Mouse (Mus musculus) limb, embryonic 14.5 days (tissue): Measurements from ENCODE around the gene Krtap1-3. TPM values are rescaled to one million over a fixed set of nuclear protein-coding genes. Genes with fewer than 3 reads are reported as not detected.

Source experiments
- ATAC-seq: fragments of 200-750 bp; cut with Nextera tagmentation; 2 replicates; pipeline ENCODE4 v1.8.0; 2017; ENCODE audit warnings: low read depth, moderate number of reproducible peaks, moderate TSS enrichment; ENCODE audit not compliant: low FRiP score
- DNase-seq: peaks from one replicate; pipeline ENCODE4 v3.0.0-alpha.2; 2015; ENCODE audit warnings: low spot score
- H3K27ac ChIP-seq: fragments of 300-500 bp; sonication (generic); replicated peaks from 2 replicates; pipeline ENCODE4 v1.5.1; 2014; ENCODE audit warnings: low read depth, mild to moderate bottlenecking, low read length, moderate library complexity, mixed read lengths
- H3K27me3 ChIP-seq: fragments of 300-500 bp; sonication (generic); 2 replicates; pipeline ENCODE4 v1.6.1; 2014; ENCODE audit warnings: low read length, mixed read lengths; ENCODE audit not compliant: control insufficient read depth, insufficient read depth
- H3K36me3 ChIP-seq: fragments of 300-500 bp; sonication (generic); 2 replicates; pipeline ENCODE4 v1.6.1; 2014; ENCODE audit warnings: mild to moderate bottlenecking, low read length, moderate library complexity, mixed read lengths; ENCODE audit not compliant: control insufficient read depth, insufficient read depth
- H3K4me1 ChIP-seq: fragments of 300-500 bp; sonication (generic); 2 replicates; pipeline ENCODE4 v1.6.1; 2014; ENCODE audit warnings: antibody characterized with exemption, low read length, mixed read lengths; ENCODE audit not compliant: control insufficient read depth, insufficient read depth
- H3K4me2 ChIP-seq: fragments of 300-500 bp; sonication (generic); replicated peaks from 2 replicates; pipeline ENCODE4 v1.6.1; 2014; ENCODE audit warnings: low read depth, mild to moderate bottlenecking, low read length, moderate library complexity; ENCODE audit not compliant: severe bottlenecking
- H3K4me3 ChIP-seq: fragments of 300-500 bp; sonication (generic); replicated peaks from 2 replicates; pipeline ENCODE4 v1.5.1; 2014; ENCODE audit warnings: low read length
- H3K9ac ChIP-seq: fragments of 300-500 bp; sonication (generic); 2 replicates; pipeline ENCODE4 v1.6.1; 2014; ENCODE audit warnings: mild to moderate bottlenecking, low read depth, low read length, moderate library complexity; ENCODE audit not compliant: severe bottlenecking
- H3K9me3 ChIP-seq: fragments of 300-500 bp; sonication (generic); 2 replicates; pipeline ENCODE4 v1.6.1; 2016; ENCODE audit warnings: low read length; ENCODE audit not compliant: control insufficient read depth
- POLR2A ChIP-seq: fragments of 200-500 bp; IDR thresholded peaks from 2 replicates; pipeline ENCODE4 v1.8.0; 2012; ENCODE audit warnings: inconsistent platforms, mild to moderate bottlenecking, moderate library complexity, borderline replicate concordance; ENCODE audit not compliant: insufficient read depth, insufficient read length; ENCODE audit errors: extremely low read depth
- polyA plus RNA-seq, 2 experiments: library from polyadenylated mRNA; depleted of rRNA in 1 of 2; stranded (reverse) in 1 of 2; unstranded in 1 of 2; fragments of >200 nt; fragmentation: Nextera tagmentation in 1 of 2; extraction: Ambion mirVana in 1 of 2; gene quantifications; 2 replicates each; pipeline versions ENCODE4 v1.2.1 to v1.2.3; 2012 to 2014

Gene Krtap1-3
- polyA plus RNA-seq, 2 experiments: not detected

GRCm38 (mm10) chr11:99547892-99548291, 43.2 kb downstream of the Krtap1-3 start:
- Histone ChIP-seq H3K27ac (no peak overlapping the region), H3K4me1 (no peaks in the 10 kb centered on the region), H3K4me2 (no peak overlapping the region), H3K9ac (no peak overlapping the region), H3K4me3 (no peak overlapping the region), H3K9me3 (no peaks in the 10 kb centered on the region), H3K27me3 (no peaks in the 10 kb centered on the region), H3K36me3 (no peaks in the 10 kb centered on the region)
- ATAC-seq (no peak), DNase-seq (no peak)
- TF ChIP-seq POLR2A: no peak

Other genes with a start within 250 kb of the Krtap1-3 start
Only the 30 nearest of the 36 such genes appear.
- 131 and 242 TPM in 2 replicates for gene Krt10, start 202.0 kb downstream of the Krtap1-3 start, polyA plus RNA-seq (2012; rRNA removed)
- 119 and 176 TPM in 2 replicates for gene Krt10, start 202.0 kb downstream of the Krtap1-3 start, polyA plus RNA-seq (2014; fragmentation: Nextera tagmentation; extraction: Ambion mirVana)
- gene Krt12, start 169.1 kb downstream of the Krtap1-3 start, polyA plus RNA-seq (2012; rRNA removed): 0.03 TPM in 1 of 2 replicates, not detected in the other
- gene Krt12, start 169.1 kb downstream of the Krtap1-3 start, polyA plus RNA-seq (2014; fragmentation: Nextera tagmentation; extraction: Ambion mirVana): 0.11 TPM in 1 of 2 replicates, not detected in the other
- 0.24 and 0.26 TPM in 2 replicates for gene Krt20, start 153.2 kb downstream of the Krtap1-3 start, polyA plus RNA-seq (2012; rRNA removed)
- 0.26 and 0.37 TPM in 2 replicates for gene Krt20, start 153.2 kb downstream of the Krtap1-3 start, polyA plus RNA-seq (2014; fragmentation: Nextera tagmentation; extraction: Ambion mirVana)
- gene Krt23, start 98.2 kb downstream of the Krtap1-3 start, polyA plus RNA-seq (2012; rRNA removed): 0.51 and 1.2 TPM in 2 replicates
- gene Krt23, start 98.2 kb downstream of the Krtap1-3 start, polyA plus RNA-seq (2014; fragmentation: Nextera tagmentation; extraction: Ambion mirVana): 2.7 and 3.7 TPM in 2 replicates
- gene Krt39, start 70.0 kb downstream of the Krtap1-3 start, polyA plus RNA-seq (2012; rRNA removed): not detected in 2 replicates
- gene Krt39, start 70.0 kb downstream of the Krtap1-3 start, polyA plus RNA-seq (2014; fragmentation: Nextera tagmentation; extraction: Ambion mirVana): not detected in 2 replicates
- not detected in 2 replicates for gene Krt40, start 48.2 kb downstream of the Krtap1-3 start, polyA plus RNA-seq (2012; rRNA removed)
- not detected in 2 replicates for gene Krt40, start 48.2 kb downstream of the Krtap1-3 start, polyA plus RNA-seq (2014; fragmentation: Nextera tagmentation; extraction: Ambion mirVana)
- 0.09 TPM in 1 of 2 replicates, not detected in the other for gene Krtap3-3, start 40.5 kb downstream of the Krtap1-3 start, polyA plus RNA-seq (2012; rRNA removed)
- gene Krtap3-3, start 40.5 kb downstream of the Krtap1-3 start, polyA plus RNA-seq (2014; fragmentation: Nextera tagmentation; extraction: Ambion mirVana): not detected in 2 replicates
- not detected in 2 replicates for gene Krtap3-2, start 34.5 kb downstream of the Krtap1-3 start, polyA plus RNA-seq (2012; rRNA removed)
- not detected in 2 replicates for gene Krtap3-2, start 34.5 kb downstream of the Krtap1-3 start, polyA plus RNA-seq (2014; fragmentation: Nextera tagmentation; extraction: Ambion mirVana)
- gene Gm11939, start 31.9 kb downstream of the Krtap1-3 start, polyA plus RNA-seq (2012; rRNA removed): not detected in 2 replicates
- not detected in 2 replicates for gene Gm11939, start 31.9 kb downstream of the Krtap1-3 start, polyA plus RNA-seq (2014; fragmentation: Nextera tagmentation; extraction: Ambion mirVana)
- not detected in 2 replicates for gene Krtap3-1, start 24.7 kb downstream of the Krtap1-3 start, polyA plus RNA-seq (2012; rRNA removed)
- gene Krtap3-1, start 24.7 kb downstream of the Krtap1-3 start, polyA plus RNA-seq (2014; fragmentation: Nextera tagmentation; extraction: Ambion mirVana): not detected in 2 replicates
- not detected in 2 replicates for gene Krtap1-5, start 10.3 kb downstream of the Krtap1-3 start, polyA plus RNA-seq (2012; rRNA removed)
- not detected in 2 replicates for gene Krtap1-5, start 10.3 kb downstream of the Krtap1-3 start, polyA plus RNA-seq (2014; fragmentation: Nextera tagmentation; extraction: Ambion mirVana)
- not detected in 2 replicates for gene Krtap1-4, start 7.7 kb downstream of the Krtap1-3 start, polyA plus RNA-seq (2012; rRNA removed)
- gene Krtap1-4, start 7.7 kb downstream of the Krtap1-3 start, polyA plus RNA-seq (2014; fragmentation: Nextera tagmentation; extraction: Ambion mirVana): not detected in 2 replicates
- not detected in 2 replicates for gene Krtap9-3, start 6.8 kb upstream of the Krtap1-3 start, polyA plus RNA-seq (2012; rRNA removed)
- gene Krtap9-3, start 6.8 kb upstream of the Krtap1-3 start, polyA plus RNA-seq (2014; fragmentation: Nextera tagmentation; extraction: Ambion mirVana): not detected in 2 replicates
- gene Gm11938, start 12.0 kb upstream of the Krtap1-3 start, polyA plus RNA-seq (2012; rRNA removed): not detected in 2 replicates
- gene Gm11938, start 12.0 kb upstream of the Krtap1-3 start, polyA plus RNA-seq (2014; fragmentation: Nextera tagmentation; extraction: Ambion mirVana): not detected in 2 replicates
- not detected in 2 replicates for gene Gm11937, start 18.9 kb upstream of the Krtap1-3 start, polyA plus RNA-seq (2012; rRNA removed)
- gene Gm11937, start 18.9 kb upstream of the Krtap1-3 start, polyA plus RNA-seq (2014; fragmentation: Nextera tagmentation; extraction: Ambion mirVana): not detected in 2 replicates
- not detected in 2 replicates for gene Krtap2-4, start 23.5 kb upstream of the Krtap1-3 start, polyA plus RNA-seq (2012; rRNA removed)
- not detected in 2 replicates for gene Krtap2-4, start 23.5 kb upstream of the Krtap1-3 start, polyA plus RNA-seq (2014; fragmentation: Nextera tagmentation; extraction: Ambion mirVana)
- gene Gm11562, start 29.1 kb upstream of the Krtap1-3 start, polyA plus RNA-seq (2012; rRNA removed): not detected in 2 replicates
- not detected in 2 replicates for gene Gm11562, start 29.1 kb upstream of the Krtap1-3 start, polyA plus RNA-seq (2014; fragmentation: Nextera tagmentation; extraction: Ambion mirVana)
- gene Krtap4-1, start 36.9 kb upstream of the Krtap1-3 start, polyA plus RNA-seq (2012; rRNA removed): not detected in 2 replicates
- gene Krtap4-1, start 36.9 kb upstream of the Krtap1-3 start, polyA plus RNA-seq (2014; fragmentation: Nextera tagmentation; extraction: Ambion mirVana): not detected in 2 replicates
- gene Krtap4-2, start 43.7 kb upstream of the Krtap1-3 start, polyA plus RNA-seq (2012; rRNA removed): not detected in 2 replicates
- gene Krtap4-2, start 43.7 kb upstream of the Krtap1-3 start, polyA plus RNA-seq (2014; fragmentation: Nextera tagmentation; extraction: Ambion mirVana): not detected in 2 replicates
- not detected in 2 replicates for gene Krtap4-7, start 52.8 kb upstream of the Krtap1-3 start, polyA plus RNA-seq (2012; rRNA removed)
- gene Krtap4-7, start 52.8 kb upstream of the Krtap1-3 start, polyA plus RNA-seq (2014; fragmentation: Nextera tagmentation; extraction: Ambion mirVana): not detected in 2 replicates
- not detected in 2 replicates for gene Gm11555, start 58.9 kb upstream of the Krtap1-3 start, polyA plus RNA-seq (2012; rRNA removed)
- not detected in 2 replicates for gene Gm11555, start 58.9 kb upstream of the Krtap1-3 start, polyA plus RNA-seq (2014; fragmentation: Nextera tagmentation; extraction: Ambion mirVana)
- gene Gm11563, start 67.6 kb upstream of the Krtap1-3 start, polyA plus RNA-seq (2012; rRNA removed): not detected in 2 replicates
- gene Gm11563, start 67.6 kb upstream of the Krtap1-3 start, polyA plus RNA-seq (2014; fragmentation: Nextera tagmentation; extraction: Ambion mirVana): not detected in 2 replicates
- not detected in 2 replicates for gene Krtap4-6, start 74.6 kb upstream of the Krtap1-3 start, polyA plus RNA-seq (2012; rRNA removed)
- not detected in 2 replicates for gene Krtap4-6, start 74.6 kb upstream of the Krtap1-3 start, polyA plus RNA-seq (2014; fragmentation: Nextera tagmentation; extraction: Ambion mirVana)
- not detected in 2 replicates for gene Gm14190, start 99.4 kb upstream of the Krtap1-3 start, polyA plus RNA-seq (2012; rRNA removed)
- not detected in 2 replicates for gene Gm14190, start 99.4 kb upstream of the Krtap1-3 start, polyA plus RNA-seq (2014; fragmentation: Nextera tagmentation; extraction: Ambion mirVana)
- gene Gm14180, start 143.0 kb upstream of the Krtap1-3 start, polyA plus RNA-seq (2012; rRNA removed): not detected in 2 replicates
- not detected in 2 replicates for gene Gm14180, start 143.0 kb upstream of the Krtap1-3 start, polyA plus RNA-seq (2014; fragmentation: Nextera tagmentation; extraction: Ambion mirVana)
- gene Gm11595, start 181.6 kb upstream of the Krtap1-3 start, polyA plus RNA-seq (2012; rRNA removed): not detected in 2 replicates
- not detected in 2 replicates for gene Gm11595, start 181.6 kb upstream of the Krtap1-3 start, polyA plus RNA-seq (2014; fragmentation: Nextera tagmentation; extraction: Ambion mirVana)
- gene Krtap4-8, start 189.4 kb upstream of the Krtap1-3 start, polyA plus RNA-seq (2012; rRNA removed): not detected in 2 replicates
- not detected in 2 replicates for gene Krtap4-8, start 189.4 kb upstream of the Krtap1-3 start, polyA plus RNA-seq (2014; fragmentation: Nextera tagmentation; extraction: Ambion mirVana)
- not detected in 2 replicates for gene Krtap4-9, start 193.9 kb upstream of the Krtap1-3 start, polyA plus RNA-seq (2012; rRNA removed)
- gene Krtap4-9, start 193.9 kb upstream of the Krtap1-3 start, polyA plus RNA-seq (2014; fragmentation: Nextera tagmentation; extraction: Ambion mirVana): not detected in 2 replicates
- gene Gm11596, start 202.1 kb upstream of the Krtap1-3 start, polyA plus RNA-seq (2012; rRNA removed): not detected in 2 replicates
- gene Gm11596, start 202.1 kb upstream of the Krtap1-3 start, polyA plus RNA-seq (2014; fragmentation: Nextera tagmentation; extraction: Ambion mirVana): not detected in 2 replicates
- gene Gm11569, start 207.6 kb upstream of the Krtap1-3 start, polyA plus RNA-seq (2012; rRNA removed): not detected in 2 replicates
- not detected in 2 replicates for gene Gm11569, start 207.6 kb upstream of the Krtap1-3 start, polyA plus RNA-seq (2014; fragmentation: Nextera tagmentation; extraction: Ambion mirVana)